Mouse (Mus musculus): ENCODE data around the gene Tec.
"Not testable (repeated sequence)": the region's sequence is repeated elsewhere in the genome, so short reads cannot be mapped to it uniquely, and the experiment has no call there.

The Tec gene

DNA sequence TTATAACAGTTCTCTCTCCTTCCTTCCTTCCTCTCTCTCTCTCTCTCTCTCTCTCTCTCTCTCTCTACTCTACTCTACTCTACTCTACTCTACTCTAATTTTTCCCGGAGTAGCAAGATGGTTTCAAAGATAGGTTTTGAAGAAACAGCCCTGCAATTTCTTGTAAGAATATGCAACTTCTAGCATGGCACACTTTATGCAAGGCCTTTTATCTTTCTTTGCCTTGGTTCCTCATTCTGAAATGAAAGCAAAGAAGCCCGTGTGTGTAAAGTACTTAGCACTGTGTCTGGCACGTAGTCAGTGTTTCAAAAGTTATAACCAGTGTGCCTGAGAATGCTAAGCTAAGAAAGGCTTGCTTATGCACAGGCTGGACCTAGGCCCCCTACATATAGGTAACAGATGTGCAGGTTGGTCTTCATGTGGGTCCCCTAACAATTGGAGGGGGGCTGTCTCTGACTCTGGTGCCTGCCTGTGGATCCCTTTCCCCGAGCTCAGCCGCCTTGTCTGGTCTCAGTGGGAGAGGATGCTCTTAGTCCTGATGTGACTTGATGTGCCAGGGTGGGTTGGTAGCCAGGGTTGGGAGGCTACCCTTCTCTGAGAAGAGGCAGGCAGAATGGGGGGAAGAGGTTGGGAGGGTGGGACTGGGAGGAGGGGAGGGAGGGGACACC lies 49.6 kb downstream of the Tec start:
- DNase-seq, result no peak

GRCm38 (mm10) chr5:72817523-72818091 lies 50.7 kb downstream of the Tec start:
- no peak for DNase-seq

GRCm38 (mm10) chr5:72816960-72817359 lies 51.3 kb downstream of the Tec start:
- not testable (repeated sequence) for DNase-seq

DNA sequence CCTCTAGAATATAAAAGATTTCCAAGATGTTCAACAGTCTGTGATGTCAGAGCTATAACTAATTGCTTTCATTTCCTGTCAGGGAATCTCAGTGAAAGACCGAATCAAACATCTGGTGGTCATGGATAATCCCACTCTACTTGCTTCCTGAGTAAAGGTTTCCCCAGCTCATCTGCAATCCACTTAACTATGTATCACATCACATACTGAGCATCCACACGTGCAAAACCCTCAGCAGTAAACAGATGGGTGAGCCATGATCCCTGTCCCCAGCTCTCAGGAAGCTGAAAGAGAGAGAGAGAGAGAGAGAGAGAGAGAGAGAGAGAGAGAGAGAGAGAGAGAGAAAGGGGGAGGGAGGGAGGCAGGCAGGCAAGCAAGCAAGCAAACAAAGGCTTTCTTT lies 51.8 kb downstream of the Tec start:
- no peak for DNase-seq

GRCm38 (mm10) chr5:72816046-72816445 lies 52.2 kb downstream of the Tec start:
- no peak for DNase-seq

- DNase-seq, result no peak
Observed at GRCm38 (mm10) chr5:72815361-72815760, 52.9 kb downstream of the Tec start.

GRCm38 (mm10) chr5:72814072-72814471 lies 54.2 kb downstream of the Tec start:
- no peak for DNase-seq

DNA sequence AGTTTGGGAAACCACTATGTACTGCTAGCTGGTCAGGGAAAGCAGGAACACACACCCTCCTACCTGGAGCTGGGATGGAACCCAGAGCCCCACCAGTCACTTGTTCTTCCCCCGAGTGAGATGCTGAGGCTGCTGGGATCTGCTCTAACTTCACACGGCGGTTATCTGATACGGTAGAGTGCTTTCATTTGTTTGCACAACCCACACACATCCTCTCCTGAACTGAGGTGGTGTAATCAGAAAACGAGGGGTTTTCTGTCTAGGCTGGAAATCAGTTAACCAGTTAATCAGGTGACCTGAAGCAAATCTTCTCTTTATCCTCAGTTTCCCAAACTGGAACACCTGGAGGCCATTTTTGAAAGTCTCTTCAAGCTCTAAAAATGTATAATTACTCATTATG lies 55.4 kb downstream of the Tec start:
- no peak for DNase-seq

GRCm38 (mm10) chr5:72812328-72812727 lies 56.0 kb downstream of the Tec start:
- DNase-seq, result no peak

DNA sequence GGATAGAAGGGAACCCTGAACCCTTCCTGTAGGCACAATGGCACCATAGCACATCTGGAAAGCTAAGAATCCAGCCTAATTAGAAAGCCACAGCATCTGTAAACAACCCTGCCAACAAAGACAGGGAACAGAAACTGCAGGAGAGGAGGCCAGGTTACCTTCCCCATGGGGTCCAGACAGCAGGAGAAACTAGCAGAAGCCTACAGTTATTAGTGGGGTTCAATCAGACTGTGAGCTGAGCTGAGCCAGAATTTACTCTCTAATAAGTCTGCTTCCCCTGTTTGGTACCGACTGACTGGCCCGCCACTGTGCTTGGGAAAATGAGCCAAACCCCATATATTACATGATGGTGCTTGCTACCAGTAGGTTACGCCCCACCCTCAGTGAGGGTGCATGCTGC lies 56.9 kb downstream of the Tec start:
- no peak for DNase-seq

DNA sequence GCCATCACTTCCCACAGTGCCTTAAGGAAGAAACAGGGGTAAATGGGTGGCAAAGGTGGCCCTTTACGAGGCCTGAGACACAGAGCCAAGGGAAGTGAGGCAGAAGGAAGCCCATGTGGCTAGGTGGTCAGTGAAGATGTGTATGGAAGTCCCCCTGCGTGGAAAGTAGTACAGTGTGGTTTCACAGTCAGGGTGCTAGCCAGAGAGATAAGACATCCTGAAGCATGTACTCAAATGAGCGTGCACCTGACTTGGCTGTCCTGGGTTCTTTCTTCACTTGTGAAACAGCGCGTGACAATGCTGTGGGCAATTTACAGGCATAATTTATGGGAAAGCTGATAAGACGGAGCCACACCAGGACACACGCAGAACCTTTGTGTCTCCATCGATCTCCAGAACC lies 57.3 kb downstream of the Tec start:
- no peak for DNase-seq

DNA sequence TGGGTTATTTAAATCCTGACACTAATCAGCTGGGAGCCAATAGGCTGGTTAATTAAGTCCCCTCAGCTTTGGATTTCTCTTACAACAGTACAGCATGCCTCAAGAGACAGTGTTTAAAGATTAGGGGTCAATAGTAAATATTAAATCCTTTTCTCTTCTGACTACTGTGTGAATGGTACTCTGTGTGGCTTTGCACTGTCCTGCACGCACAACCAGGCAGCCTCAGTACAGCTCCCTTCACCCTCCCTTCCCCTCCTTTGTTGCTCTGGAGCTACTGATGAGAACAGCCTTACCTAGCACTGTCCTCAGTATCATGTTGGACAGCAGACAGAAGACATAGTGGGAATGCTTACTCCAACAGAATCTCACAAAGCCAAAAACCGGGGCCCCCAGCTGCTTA lies 58.8 kb downstream of the Tec start:
- DNase-seq, result no peak

GRCm38 (mm10) chr5:72808456-72809111 lies 59.7 kb downstream of the Tec start:
- DNase-seq, result no peak

GRCm38 (mm10) chr5:72802851-72803250 lies 65.4 kb downstream of the Tec start:
- DNase-seq, result no peak

GRCm38 (mm10) chr5:72798563-72798962 lies 69.7 kb downstream of the Tec start:
- DNase-seq, result no peak

- DNase-seq, result no peak
Observed at GRCm38 (mm10) chr5:72796186-72796613, 72.1 kb downstream of the Tec start.

DNA sequence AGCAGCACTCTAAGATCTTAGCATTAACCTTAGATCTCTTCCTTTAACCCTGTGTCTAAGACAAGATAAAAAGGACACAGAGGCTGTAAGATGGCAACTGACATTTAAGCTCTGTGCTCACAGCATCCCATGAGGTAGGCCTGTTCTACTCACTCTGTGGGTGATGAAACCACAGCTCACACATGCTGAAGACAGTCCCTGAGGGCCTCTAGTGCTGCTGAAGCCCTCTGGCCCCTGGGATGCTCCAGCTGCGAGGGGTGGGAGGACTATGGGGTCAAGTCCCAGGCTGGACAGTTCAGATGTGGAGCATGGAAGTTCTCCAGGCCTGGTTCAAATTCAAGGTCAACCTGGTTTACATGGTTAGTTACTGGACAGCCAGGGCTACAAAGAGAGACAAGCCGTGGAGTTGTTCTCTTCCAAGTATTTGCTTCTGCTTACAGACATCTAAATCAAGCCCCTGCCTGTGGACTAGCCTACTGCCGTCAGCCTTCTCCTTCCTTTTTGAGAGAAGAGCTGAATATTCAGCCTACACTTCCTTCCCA lies 74.9 kb downstream of the Tec start:
- no peak for DNase-seq

GRCm38 (mm10) chr5:72791789-72792188 lies 76.5 kb downstream of the Tec start:
- DNase-seq, result no peak

DNA sequence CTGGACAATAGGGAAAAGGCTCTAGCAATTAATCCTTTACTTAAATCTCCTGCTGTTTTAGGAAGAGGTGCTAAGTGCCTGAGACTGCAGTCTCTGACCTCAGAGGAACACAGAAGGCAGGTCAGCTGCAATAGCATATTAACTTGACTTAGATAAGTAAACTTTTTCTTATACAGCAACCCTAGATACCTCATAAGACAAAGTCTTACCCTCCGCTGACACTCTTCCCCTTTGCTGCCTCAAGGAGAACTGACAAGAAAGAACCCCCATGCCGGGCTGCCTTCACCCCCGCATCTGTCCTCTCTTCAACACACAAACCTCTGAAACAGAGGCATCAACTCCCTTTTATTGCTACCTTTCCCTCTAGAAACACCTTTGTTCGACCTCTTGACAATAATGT lies 76.9 kb downstream of the Tec start:
- DNase-seq, result no peak

DNA sequence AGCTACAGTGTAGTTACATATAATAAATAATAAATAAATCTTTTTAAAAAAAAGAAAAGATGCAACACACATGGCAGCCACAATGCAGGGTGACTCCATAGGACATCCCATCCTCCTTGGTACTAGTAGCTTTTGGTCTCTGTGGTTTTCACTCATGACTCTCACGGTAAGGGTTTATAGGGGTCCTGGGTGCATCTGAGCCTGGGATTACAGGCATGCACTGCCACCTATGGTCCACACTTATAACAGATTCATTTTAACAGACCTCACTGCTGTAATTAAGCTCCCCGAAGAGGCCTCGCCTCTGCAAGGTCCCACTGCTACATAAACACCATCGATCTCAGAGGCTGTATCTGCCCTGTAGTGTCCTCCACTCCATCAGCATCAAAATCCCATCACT lies 82.8 kb downstream of the Tec start:
- no peak for DNase-seq

- no peak for DNase-seq
Observed at GRCm38 (mm10) chr5:72784719-72785118, 83.6 kb downstream of the Tec start.

- no peak for DNase-seq
Observed at GRCm38 (mm10) chr5:72783957-72784356, 84.3 kb downstream of the Tec start.

- no peak for DNase-seq
Observed at GRCm38 (mm10) chr5:72783123-72783522, 85.2 kb downstream of the Tec start.

DNA sequence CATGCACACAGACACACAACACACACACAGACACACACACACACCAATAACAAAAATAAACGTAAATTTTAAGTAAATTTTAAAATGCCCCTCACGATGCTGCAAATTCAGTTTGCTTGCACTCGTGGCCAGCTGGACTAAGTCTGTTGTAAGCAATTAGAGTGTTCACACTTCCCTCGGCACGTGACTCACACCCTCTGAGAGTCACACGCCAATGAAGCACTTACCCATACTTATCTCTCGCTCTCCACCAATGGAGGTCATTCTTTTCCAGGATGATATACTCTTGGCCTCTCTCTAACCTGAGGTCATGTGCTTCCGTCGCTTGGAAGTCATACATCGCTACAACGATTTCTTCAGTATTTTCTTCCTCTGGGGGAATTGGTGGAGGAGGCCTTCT lies 86.5 kb downstream of the Tec start:
- DNase-seq, result no peak

All from right cerebral cortex, postnatal 14 days (tissue).